Mouse (Mus musculus): ENCODE measurements around the gene Cnr2. TPM values are rescaled to one million over a fixed set of nuclear protein-coding genes. Genes with fewer than 3 reads are reported as not detected.

Cnr2 gene
- total RNA-seq (2014; fragmentation: Nextera tagmentation) (4.5 and 6.0 TPM in 2 replicates), total RNA-seq (2017) (4.0 and 5.1 TPM in 2 replicates)

DNA sequence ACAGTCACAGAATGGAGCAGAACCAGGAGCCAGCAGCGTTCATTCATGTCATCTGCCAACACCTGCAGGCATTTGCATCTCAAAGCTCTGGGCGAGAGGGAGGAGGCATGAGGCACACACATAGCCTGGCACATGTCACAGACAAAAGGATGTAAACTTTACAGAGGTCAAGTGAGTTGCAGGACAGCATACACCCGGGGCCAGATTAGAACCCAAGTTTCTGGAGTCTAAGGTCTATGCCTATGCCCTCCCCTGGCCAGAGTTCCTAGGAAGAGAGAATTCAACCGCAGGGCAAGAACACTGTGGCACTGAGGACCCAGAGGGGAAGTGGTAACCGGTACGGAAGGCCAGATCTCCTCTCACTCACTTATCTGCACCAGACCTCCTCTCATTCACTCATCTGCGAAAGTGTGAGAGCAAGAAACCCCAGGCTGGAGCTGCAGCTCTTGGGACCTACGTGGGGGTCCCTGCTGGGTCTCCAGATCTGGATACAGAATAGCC is at the start of gene Cnr2:
TSS of gene Cnr2 (plus strand) at position 324 of the 501 bp plus-strand sequence.
- peak; percentile 17; the same call in 1 of the 2 replicates for ATAC-seq (replicated peaks; ENCODE audit: poor library complexity, severe bottlenecking)

DNA sequence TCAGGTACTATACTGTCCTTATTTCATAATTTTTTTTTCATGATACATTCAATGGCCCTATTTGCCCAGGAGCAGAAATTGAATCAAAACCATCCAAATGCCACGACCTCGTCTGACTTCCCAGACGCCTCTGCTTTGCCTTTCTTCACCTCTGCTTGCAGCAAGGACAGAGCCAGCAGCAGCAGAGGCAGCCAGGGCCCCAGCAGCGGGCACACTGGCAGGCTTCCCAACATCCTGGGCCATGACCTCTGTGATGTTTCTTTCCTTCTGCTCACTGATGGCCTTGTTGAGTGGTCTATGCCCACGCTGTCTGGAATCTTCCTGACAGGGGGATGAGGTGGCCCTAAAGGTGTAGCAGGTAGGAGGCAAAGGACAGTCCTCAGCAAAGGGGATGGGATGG is 47.6 kb upstream of the Cnr2 start:
- ATAC-seq (replicated peaks; ENCODE audit: poor library complexity, severe bottlenecking) = no peak

DNA sequence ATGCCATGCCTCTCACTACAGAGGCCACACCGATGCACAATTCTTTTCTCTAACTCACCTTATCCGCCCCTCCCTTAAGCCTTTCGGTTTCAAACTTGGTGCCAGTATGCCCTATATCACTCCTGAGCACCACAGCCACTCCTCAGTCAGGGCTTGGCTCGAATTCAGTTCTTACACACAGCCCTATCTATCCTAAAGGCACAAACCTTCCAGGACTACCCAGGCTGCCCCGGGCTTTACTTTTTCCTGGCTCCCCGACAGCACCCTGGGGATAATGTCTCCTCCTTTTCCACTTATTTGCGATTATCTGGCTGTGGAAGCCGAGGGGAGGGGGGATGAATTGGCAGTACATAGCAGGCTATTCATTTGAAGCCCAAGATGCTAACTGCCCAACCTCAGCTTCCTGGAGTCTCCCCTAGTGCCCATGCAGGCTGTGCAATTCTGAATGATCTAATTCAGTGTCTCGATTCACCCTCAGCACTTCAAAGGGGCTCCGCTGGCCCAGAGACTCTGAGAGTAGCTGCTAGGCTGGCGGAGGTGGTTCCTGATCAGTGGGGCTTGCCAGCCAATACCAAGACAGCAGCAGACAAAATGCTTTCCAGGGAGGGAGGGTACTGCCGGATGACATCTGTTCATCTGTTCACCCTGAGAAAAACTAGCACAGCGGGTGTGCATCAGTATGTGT is 44.6 kb upstream of the Cnr2 start:
- ATAC-seq (replicated peaks; ENCODE audit: poor library complexity, severe bottlenecking) = no peak

DNA sequence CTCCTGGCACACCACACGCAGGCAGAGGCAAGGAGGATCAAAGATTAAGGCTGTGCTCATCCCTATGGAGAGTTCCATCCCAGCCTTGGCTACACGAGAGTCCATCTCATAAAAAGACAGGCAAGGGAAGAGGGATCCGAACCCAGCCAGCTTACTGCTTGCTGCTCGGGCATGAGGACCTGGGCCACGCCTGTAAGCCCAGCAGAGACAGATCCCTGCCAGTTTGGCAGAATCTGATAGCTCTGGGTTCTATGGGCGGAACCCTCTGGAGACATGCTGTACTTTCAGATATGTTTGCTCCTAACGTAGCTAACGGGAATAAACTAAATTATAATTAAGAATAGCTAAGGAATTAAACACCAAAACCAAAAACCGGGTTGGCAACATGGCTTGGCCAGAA is 43.3 kb upstream of the Cnr2 start:
- no peak for ATAC-seq (replicated peaks; ENCODE audit: poor library complexity, severe bottlenecking)

DNA sequence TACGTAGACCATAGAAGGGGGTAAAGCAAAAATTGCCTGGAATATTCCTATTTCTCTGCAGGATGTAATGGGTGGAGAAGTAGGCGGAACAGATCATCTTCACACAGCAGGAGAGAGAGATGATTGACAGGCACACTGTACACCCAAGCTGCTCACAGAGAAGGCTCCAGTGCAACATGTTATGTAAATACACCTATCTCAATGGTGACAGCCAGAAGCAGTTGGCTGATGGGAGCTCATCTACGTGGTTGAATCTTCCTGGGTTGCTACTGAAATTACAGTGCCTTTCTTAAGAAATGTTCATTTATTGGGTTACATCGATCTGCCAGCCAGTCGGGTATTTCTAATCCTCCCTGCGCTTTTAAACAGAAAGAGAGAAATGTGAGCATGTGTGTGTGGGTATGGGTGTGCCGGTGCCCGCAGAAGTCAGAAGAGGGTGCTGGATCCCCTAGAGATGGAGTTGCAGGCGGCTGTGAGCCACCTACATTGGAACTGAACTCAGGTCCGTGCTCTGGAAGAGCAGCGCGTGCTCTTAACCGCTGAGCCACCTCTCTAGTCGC is 41.1 kb upstream of the Cnr2 start:
- no peak for ATAC-seq (replicated peaks; ENCODE audit: poor library complexity, severe bottlenecking)

DNA sequence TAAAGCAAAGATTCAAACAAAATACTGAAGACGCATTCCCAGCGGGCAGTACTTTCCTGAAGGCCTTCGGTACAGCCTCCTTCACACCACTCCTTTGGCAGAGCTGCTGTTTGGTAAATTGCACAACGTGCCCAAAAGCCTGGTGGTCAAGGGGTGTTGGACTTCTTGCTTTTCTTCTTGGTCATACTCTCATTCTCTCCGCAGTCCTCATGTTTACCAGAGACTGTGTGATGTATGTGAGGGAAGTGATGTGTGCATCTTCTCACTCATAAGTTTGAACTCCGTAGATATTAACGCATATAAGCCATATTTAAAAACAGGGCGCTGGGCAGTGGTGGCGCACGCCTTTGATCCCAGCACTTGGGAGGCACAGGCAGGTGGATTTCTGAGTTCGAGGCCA is 40.6 kb upstream of the Cnr2 start:
- no peak for ATAC-seq (replicated peaks; ENCODE audit: poor library complexity, severe bottlenecking)

DNA sequence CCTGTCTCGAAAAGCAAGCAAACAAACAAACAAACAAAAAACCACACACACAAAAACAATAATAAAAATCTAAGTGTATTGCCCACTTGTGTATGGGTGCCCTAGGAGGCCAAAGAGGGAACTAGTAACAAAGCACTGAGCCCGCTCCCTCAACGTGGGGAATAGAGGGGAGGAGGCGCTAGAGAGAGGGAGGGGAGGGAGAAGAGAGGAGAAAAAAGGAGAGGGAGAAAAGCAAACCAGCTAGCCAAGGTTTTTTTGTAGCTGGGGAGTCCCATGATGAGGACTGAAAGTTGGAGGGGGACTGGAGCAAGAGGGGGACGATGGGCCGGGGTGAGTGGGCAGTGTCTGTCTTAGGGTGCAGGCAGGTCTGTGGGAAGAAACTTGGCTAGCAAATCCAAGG is 40.1 kb upstream of the Cnr2 start:
- ATAC-seq (replicated peaks; ENCODE audit: poor library complexity, severe bottlenecking) = peak; percentile 53

DNA sequence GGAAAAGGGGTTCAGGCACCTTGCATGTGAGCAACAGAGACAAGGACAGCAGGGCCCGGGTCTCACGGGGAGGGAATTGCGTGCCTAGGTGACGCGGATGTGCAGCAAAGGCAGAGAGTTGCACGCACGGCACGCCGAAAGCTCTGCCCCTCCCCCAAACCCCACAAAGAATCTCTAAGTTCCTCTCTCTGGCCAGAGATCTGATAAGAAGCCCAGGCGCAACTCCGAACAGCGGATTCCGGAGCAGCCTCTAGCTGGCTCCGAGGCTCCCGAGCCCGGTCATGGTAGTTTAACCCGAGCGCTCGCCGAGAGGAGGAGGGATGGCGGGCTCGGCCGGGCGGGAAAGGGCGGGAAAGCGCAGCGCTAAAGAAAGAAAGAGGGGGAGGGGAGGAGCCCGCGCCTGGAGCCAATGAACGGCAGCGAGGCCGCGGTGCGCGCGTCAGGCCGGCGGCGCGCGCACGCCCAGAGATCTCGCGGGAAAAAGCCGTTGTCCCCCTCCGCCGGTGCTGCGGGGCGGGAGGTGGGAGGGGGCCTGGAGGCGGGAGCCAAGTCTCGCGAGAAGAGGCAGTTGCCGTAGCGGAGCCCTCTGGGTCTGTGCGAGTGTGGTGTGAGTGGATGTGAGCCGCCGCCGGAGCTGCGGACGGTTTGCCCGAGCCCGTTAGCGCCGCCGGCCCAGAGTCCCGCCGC is 39.5 kb upstream of the Cnr2 start, which contains the start of gene Srsf10:
TSS of gene Srsf10 (plus strand) at position 212 of the 687 bp plus-strand sequence.
- peak; percentile 88 for ATAC-seq (replicated peaks; ENCODE audit: poor library complexity, severe bottlenecking)

- ATAC-seq (replicated peaks; ENCODE audit: poor library complexity, severe bottlenecking) = peak; percentile 29
Observed at GRCm38 (mm10) chr4:135856223-135857091, 38.7 kb upstream of the Cnr2 start.

- no peak for ATAC-seq (replicated peaks; ENCODE audit: poor library complexity, severe bottlenecking)
Observed at GRCm38 (mm10) chr4:135857597-135858186, 37.5 kb upstream of the Cnr2 start.

DNA sequence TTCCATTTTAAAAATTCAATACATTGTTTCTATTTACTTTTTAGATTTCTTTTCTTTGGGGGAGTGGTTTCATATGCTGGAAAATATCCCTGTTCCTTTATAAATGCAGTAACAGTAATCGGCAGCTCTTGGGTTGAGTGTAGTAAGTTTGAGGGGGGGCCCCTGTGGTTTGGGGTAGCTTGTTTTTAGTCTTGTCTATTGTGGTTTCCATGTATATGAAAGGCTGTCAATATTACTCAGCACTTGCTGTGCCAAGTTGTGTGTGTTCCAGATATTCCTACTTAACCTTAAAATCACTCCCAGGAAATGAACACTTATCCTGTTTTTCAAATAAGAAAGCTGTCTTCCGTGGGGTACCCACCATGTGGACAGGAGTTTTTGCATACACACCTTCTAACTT is 26.2 kb upstream of the Cnr2 start:
- no peak for ATAC-seq (replicated peaks; ENCODE audit: poor library complexity, severe bottlenecking)

- ATAC-seq (replicated peaks; ENCODE audit: poor library complexity, severe bottlenecking) = no peak
Observed at GRCm38 (mm10) chr4:135870227-135871023, 24.8 kb upstream of the Cnr2 start.

GRCm38 (mm10) chr4:135872015-135872414 is 23.2 kb upstream of the Cnr2 start:
- ATAC-seq (replicated peaks; ENCODE audit: poor library complexity, severe bottlenecking) = no peak

- ATAC-seq (replicated peaks; ENCODE audit: poor library complexity, severe bottlenecking) = no peak
Observed at GRCm38 (mm10) chr4:135872589-135873391, 22.4 kb upstream of the Cnr2 start.

DNA sequence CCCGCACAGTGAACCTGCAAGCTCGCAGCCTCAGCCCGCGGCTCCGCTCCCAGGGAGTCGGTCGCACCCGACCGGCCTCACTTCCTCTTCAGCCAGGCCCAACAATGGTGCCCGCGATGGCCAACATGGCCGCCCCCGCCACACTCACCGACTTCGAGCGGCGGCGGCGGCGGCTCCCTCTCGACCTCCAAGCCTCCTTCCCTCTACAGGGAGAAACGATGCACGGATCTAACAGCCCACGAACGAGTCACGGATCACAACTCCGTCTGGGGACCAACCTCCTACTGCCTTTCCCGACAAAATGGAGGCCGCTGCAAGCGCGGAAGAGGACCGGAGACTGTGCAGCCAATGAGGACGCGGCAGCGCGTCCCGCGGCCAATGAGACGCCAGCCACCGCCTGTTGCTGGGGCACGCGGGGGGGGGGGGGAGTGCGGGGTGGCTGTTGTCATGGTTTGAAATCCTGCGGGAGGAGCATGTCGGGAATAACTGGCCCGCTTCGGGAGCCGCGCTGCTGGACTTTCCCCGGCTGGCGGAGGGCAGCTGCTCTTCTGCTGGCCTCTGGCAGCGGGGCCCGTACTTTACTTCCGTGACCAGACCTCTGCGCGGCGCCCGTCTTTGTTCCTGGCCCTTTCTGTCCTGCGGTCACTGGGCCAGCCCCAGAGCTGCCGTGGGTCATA is 21.5 kb upstream of the Cnr2 start, which contains the start of gene Pnrc2:
TSS of gene Pnrc2 (minus strand) at position 325 of the 677 bp plus-strand sequence.
- peak; percentile 59 for ATAC-seq (replicated peaks; ENCODE audit: poor library complexity, severe bottlenecking)

DNA sequence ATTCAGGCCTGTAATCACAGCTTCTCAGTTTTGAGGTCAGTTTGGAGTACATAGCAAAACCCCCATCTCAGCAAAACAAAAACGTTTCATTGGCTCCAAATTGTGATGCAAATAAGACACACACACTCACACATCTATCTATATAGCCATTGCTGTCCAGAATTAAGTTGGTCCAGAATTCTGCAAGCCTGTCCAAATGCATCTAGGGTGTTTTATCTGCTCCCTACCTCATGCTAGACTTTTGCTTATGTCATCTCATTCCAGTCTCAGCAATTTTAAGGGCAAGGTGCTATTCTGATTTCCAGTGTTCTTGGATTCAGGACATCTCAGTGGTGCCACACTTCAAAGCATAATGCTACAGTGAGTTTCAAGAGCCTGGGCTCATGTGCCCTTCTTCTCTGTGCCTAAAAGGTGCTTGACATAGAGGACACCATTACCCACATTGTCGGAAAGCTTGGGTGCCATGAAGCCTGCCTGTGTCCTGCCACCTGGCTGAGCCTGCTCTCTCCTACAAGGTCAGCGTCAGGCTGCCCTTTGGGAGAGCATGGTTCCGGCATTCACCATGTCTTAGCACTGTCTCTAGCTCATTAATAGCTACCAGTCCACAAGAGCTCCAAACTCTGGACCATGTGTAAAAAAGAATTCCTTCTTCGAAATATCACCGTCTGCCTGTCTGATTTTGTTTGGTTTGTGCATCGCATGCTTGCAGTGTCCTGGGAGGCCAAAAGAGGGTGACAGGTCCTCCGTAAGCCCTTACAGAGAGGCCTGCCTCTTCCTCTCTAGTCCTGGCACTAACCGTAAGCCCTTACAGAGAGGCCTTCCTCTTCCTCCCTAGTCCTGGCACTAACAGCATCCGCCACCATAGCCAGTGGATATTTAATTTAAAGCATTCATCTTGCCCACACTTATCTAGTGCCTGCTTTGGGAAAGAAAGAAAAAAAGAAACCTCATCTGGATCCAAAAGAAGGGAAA is 20.3 kb upstream of the Cnr2 start:
- ATAC-seq (replicated peaks; ENCODE audit: poor library complexity, severe bottlenecking) = no peak

- ATAC-seq (replicated peaks; ENCODE audit: poor library complexity, severe bottlenecking) = no peak
Observed at GRCm38 (mm10) chr4:135875546-135875945, 19.6 kb upstream of the Cnr2 start.

Data from granulocyte monocyte progenitor cell, adult 5-6 weeks (primary cell).